In genomic region chr4:45826275-45827040, GRCm38 (mm10) we compare ENCODE assay signal across 9 mouse cellular contexts. TPM values are rescaled to one million over a fixed set of nuclear protein-coding genes. Genes with fewer than 3 reads are reported as not detected.
DNase-seq lines count a peak whose midpoint lies in the region; ATAC-seq lines count a peak whose summit lies in the region.
"Had no signal": no experiment of that assay in that cellular context is flagged by ENCODE, and none has a peak within 500 bp of the region (broad histone marks: within the 10 kb centered on the region; RNA-seq: fewer than 3 reads in every experiment).

TSS of gene Igfbpl1 (minus strand) at chr4:45826923.

- no peaks in the 10 kb centered on the region for H3K36me3 ChIP-seq in kidney, embryonic 16.5 days (ENCODE audit: insufficient read depth, low read length)
- H3K36me3 ChIP-seq in hindbrain, embryonic 10.5 days = no peaks in the 10 kb centered on the region
- no peaks in the 10 kb centered on the region for H3K36me3 ChIP-seq in midbrain, embryonic 14.5 days (ENCODE audit: control insufficient read depth, insufficient read depth, low read length)

- peaks cover 6% of the 10 kb centered on the region; the same call in 1 of the 2 replicates for H3K4me1 ChIP-seq in kidney, embryonic 16.5 days (ENCODE audit: insufficient read depth, low read length)
- peaks cover 81% of the 10 kb centered on the region for H3K4me1 ChIP-seq in hindbrain, embryonic 10.5 days (replicated peaks)
- peaks cover 56% of the 10 kb centered on the region for H3K4me1 ChIP-seq in midbrain, embryonic 14.5 days (ENCODE audit: control insufficient read depth, insufficient read depth, low read length)

- no peak within 1 kb of the TSS; the same call in 1 of the 2 replicates for H3K9ac ChIP-seq in kidney, embryonic 16.5 days (replicated peaks; ENCODE audit: low read length)
- H3K9ac ChIP-seq in midbrain, embryonic 14.5 days (replicated peaks; ENCODE audit: low read length) = peak within 1 kb of the TSS; percentile 84

- ATAC-seq in kidney, embryonic 16.5 days (ENCODE audit: low FRiP score, low TSS enrichment) = no peak
- peak; percentile 34; the same call in 1 of the 2 replicates for ATAC-seq in midbrain, embryonic 14.5 days (ENCODE audit: low FRiP score, low TSS enrichment)
- ATAC-seq: Patski had no signal

- H3K9me3 ChIP-seq in kidney, embryonic 16.5 days (ENCODE audit: low read length) = no peaks in the 10 kb centered on the region
- H3K9me3 ChIP-seq in hindbrain, embryonic 10.5 days = no peaks in the 10 kb centered on the region
- H3K9me3 ChIP-seq in midbrain, embryonic 14.5 days (ENCODE audit: control insufficient read depth, low read length) = no peaks in the 10 kb centered on the region

- no peak within 1 kb of the TSS for H3K27ac ChIP-seq in kidney, embryonic 16.5 days (ENCODE audit: low read length)
- H3K27ac ChIP-seq in hindbrain, embryonic 10.5 days = peak within 1 kb of the TSS; percentile 86
- peak within 1 kb of the TSS; percentile 92 for H3K27ac ChIP-seq in midbrain, embryonic 14.5 days (replicated peaks; ENCODE audit: low read depth, low read length)

- peaks cover 77% of the 10 kb centered on the region for H3K27me3 ChIP-seq in kidney, embryonic 16.5 days (ENCODE audit: insufficient read depth, low read length)
- H3K27me3 ChIP-seq in hindbrain, embryonic 10.5 days (ENCODE audit: insufficient read depth, poor library complexity, severe bottlenecking) = peaks cover 87% of the 10 kb centered on the region
- H3K27me3 ChIP-seq in midbrain, embryonic 14.5 days (ENCODE audit: control insufficient read depth, insufficient read depth, low read length) = peaks cover 17% of the 10 kb centered on the region; the same call in 1 of the 2 replicates

- DNase-seq in kidney, postnatal 25 days = no peak
- DNase-seq in embryo, embryonic 10 days (ENCODE audit: low spot score) = peak; percentile 51
- peak; percentile 62 for DNase-seq in hindbrain, embryonic 10.5 days (ENCODE audit: low spot score)
- DNase-seq in midbrain, embryonic 14.5 days = peak; percentile 83
- no peak for DNase-seq in left cerebral cortex, adult 18-20 months (ENCODE audit: low spot score in 2 of 2)
- no peak for DNase-seq in gastrocnemius, adult 8-10 months (ENCODE audit: low spot score in 2 of 2)
- no peak for DNase-seq in kidney, adult 9 months

- 1% methylated on average over 77 of the region's 91 CpGs for WGBS in kidney, embryonic 16.5 days
- 1% methylated on average over 91 of the region's 91 CpGs for WGBS in hindbrain, embryonic 10.5 days
- under 1% methylated on average over 91 of the region's 91 CpGs for WGBS in midbrain, embryonic 14.5 days

- H3K4me3 ChIP-seq in kidney, embryonic 16.5 days (ENCODE audit: low read length) = peak within 1 kb of the TSS; percentile 43
- peak within 1 kb of the TSS; percentile 60 for H3K4me3 ChIP-seq in hindbrain, embryonic 10.5 days
- H3K4me3 ChIP-seq in midbrain, embryonic 14.5 days (replicated peaks; ENCODE audit: low read depth, low read length) = peak within 1 kb of the TSS; percentile 65

- H3K4me2 ChIP-seq in kidney, embryonic 16.5 days (replicated peaks; ENCODE audit: low read depth, low read length) = peak within 1 kb of the TSS; percentile 59
- H3K4me2 ChIP-seq in midbrain, embryonic 14.5 days (ENCODE audit: low read length) = peak within 1 kb of the TSS; percentile 71

RNA-seq across cellular contexts. Expression of gene Igfbpl1, which starts in this region (rescaled TPM):
- polyA plus RNA-seq in kidney, embryonic 16.5 days (2015; fragmentation: Nextera tagmentation; extraction: Ambion mirVana) = 0.12 TPM in 1 of 2 replicates, not detected in the other
- 13.7 and 56.4 TPM in 2 replicates for polyA plus RNA-seq in hindbrain, embryonic 10.5 days (2016; fragmentation: Nextera tagmentation; extraction: Ambion mirVana)
- polyA plus RNA-seq in midbrain, embryonic 14.5 days (2014; fragmentation: Nextera tagmentation; extraction: Ambion mirVana) = 112 and 143 TPM in 2 replicates
- total RNA-seq in left cerebral cortex, adult 18-20 months (2021) = under 1 TPM in 1 of 2 experiments, not detected in 1; 0.51 TPM
- not detected for total RNA-seq in gastrocnemius, adult 8-10 months (2022)
- polyA plus RNA-seq: Patski had no signal

Comparison
In these comparisons a context has a peak if more than half of its experiments do, and no peak if none do; other contexts are left out.
1. RNA of gene Igfbpl1 (polyA plus RNA-seq): 112 to 143 TPM in midbrain, embryonic 14.5 days and 13.7 to 56.4 TPM in hindbrain, embryonic 10.5 days; 0.12 TPM in kidney, embryonic 16.5 days; every median in the first group is over 10 times any median in the second.
2. DNase-seq: peak in embryo, embryonic 10 days (single experiment), hindbrain, embryonic 10.5 days (single experiment) and midbrain, embryonic 14.5 days (single experiment); none in kidney, postnatal 25 days (0 of 2), left cerebral cortex, adult 18-20 months (0 of 2), gastrocnemius, adult 8-10 months (0 of 2) and kidney, adult 9 months (single experiment).
3. Peak in every context shown above with its lines, with median percentiles within 50 percentile points of each other: H3K4me3 ChIP-seq.